Mouse (Mus musculus): ENCODE data around the gene Stat5b. TPM values are rescaled to one million over a fixed set of nuclear protein-coding genes. Genes with fewer than 3 reads are reported as not detected.

The Stat5b gene
- polyA plus RNA-seq, 1 experiment from 2014 or later: 24.9 TPM

- Histone ChIP-seq H3K4me2 (replicated peaks) (no peak overlapping the region), H3K36me3 (no peaks in the 10 kb centered on the region), H3K4me1 (peaks cover 13% of the 10 kb centered on the region), H3K27ac (replicated peaks) (no peak overlapping the region), H3K4me3 (replicated peaks) (no peak overlapping the region), H3K9ac (no peak overlapping the region), H3K27me3 (peaks cover 15% of the 10 kb centered on the region; the same call in 1 of the 2 replicates), H3K9me3 (replicated peaks) (no peaks in the 10 kb centered on the region)
- 83% methylated on average over 10 of the region's 10 CpGs for WGBS
- ATAC-seq (ENCODE audit: insufficient number of reproducible peaks, low FRiP score, low TSS enrichment, low read depth): no peak
Observed at GRCm38 (mm10) chr11:100863141-100863540, 12.6 kb upstream of the Stat5b start.

- H3K4me2 ChIP-seq (replicated peaks): no peak overlapping the region
- peaks cover 18% of the 10 kb centered on the region; the same call in 1 of the 2 replicates for H3K27me3 ChIP-seq
- WGBS: 27% methylated on average over 3 of the region's 3 CpGs
- H3K27ac ChIP-seq (replicated peaks): no peak overlapping the region
- ATAC-seq (ENCODE audit: insufficient number of reproducible peaks, low FRiP score, low TSS enrichment, low read depth): no peak
- no peak overlapping the region for H3K9ac ChIP-seq
- peaks cover 13% of the 10 kb centered on the region for H3K4me1 ChIP-seq
- H3K9me3 ChIP-seq (replicated peaks): no peaks in the 10 kb centered on the region
- H3K36me3 ChIP-seq: no peaks in the 10 kb centered on the region
- no peak overlapping the region for H3K4me3 ChIP-seq (replicated peaks)
Observed at GRCm38 (mm10) chr11:100861836-100862235, 11.3 kb upstream of the Stat5b start.

- Histone ChIP-seq H3K4me3 (replicated peaks) (peak overlapping the region; percentile 53; the same call in 1 of the 2 replicates), H3K27ac (replicated peaks) (no peak overlapping the region), H3K9ac (no peak overlapping the region), H3K4me2 (replicated peaks) (no peak overlapping the region), H3K4me1 (peaks cover 13% of the 10 kb centered on the region), H3K9me3 (replicated peaks) (no peaks in the 10 kb centered on the region), H3K27me3 (peaks cover 22% of the 10 kb centered on the region; the same call in 1 of the 2 replicates), H3K36me3 (no peaks in the 10 kb centered on the region)
- ATAC-seq (ENCODE audit: insufficient number of reproducible peaks, low FRiP score, low TSS enrichment, low read depth): no peak
- WGBS: 86% methylated on average over 7 of the region's 7 CpGs
Observed at GRCm38 (mm10) chr11:100861335-100861734, 10.8 kb upstream of the Stat5b start.

GRCm38 (mm10) chr11:100860198-100861048 lies 9.9 kb upstream of the Stat5b start:
- H3K4me3 ChIP-seq (replicated peaks): peak overlapping the region; percentile 53
- 0 out of 2 replicates have a peak overlapping the region, but pooled peaks have one; percentile 49 for H3K27ac ChIP-seq (replicated peaks)
- H3K4me1 ChIP-seq: peaks cover 13% of the 10 kb centered on the region
- H3K36me3 ChIP-seq: no peaks in the 10 kb centered on the region
- 2% methylated on average over 55 of the region's 55 CpGs for WGBS
- H3K4me2 ChIP-seq (replicated peaks): peak overlapping the region; percentile 75
- H3K9ac ChIP-seq: peak overlapping the region; percentile 37
- H3K9me3 ChIP-seq (replicated peaks): no peaks in the 10 kb centered on the region
- peaks cover 27% of the 10 kb centered on the region; the same call in 1 of the 2 replicates for H3K27me3 ChIP-seq
- ATAC-seq (ENCODE audit: insufficient number of reproducible peaks, low FRiP score, low TSS enrichment, low read depth): peak; percentile 85

- 0 out of 2 replicates have a peak, but pooled peaks have one; percentile 3 for ATAC-seq (ENCODE audit: insufficient number of reproducible peaks, low FRiP score, low TSS enrichment, low read depth)
- Histone ChIP-seq H3K4me1 (peaks cover 13% of the 10 kb centered on the region), H3K4me3 (replicated peaks) (peak overlapping the region; percentile 53), H3K27ac (replicated peaks) (0 out of 2 replicates have a peak overlapping the region, but pooled peaks have one; percentile 49), H3K9ac (peak overlapping the region; percentile 37; the same call in 1 of the 2 replicates), H3K9me3 (replicated peaks) (no peaks in the 10 kb centered on the region), H3K4me2 (replicated peaks) (peak overlapping the region; percentile 75), H3K27me3 (peaks cover 33% of the 10 kb centered on the region; the same call in 1 of the 2 replicates), H3K36me3 (no peaks in the 10 kb centered on the region)
- 42% methylated on average over 6 of the region's 6 CpGs for WGBS
Observed at GRCm38 (mm10) chr11:100859579-100860075, 9.1 kb upstream of the Stat5b start.

GRCm38 (mm10) chr11:100858935-100859578 lies 8.5 kb upstream of the Stat5b start, which contains the start of gene Stat5a:
TSS of gene Stat5a (plus strand) at chr11:100859351.
- peak within 1 kb of the TSS; percentile 37; the same call in 1 of the 2 replicates for H3K9ac ChIP-seq
- H3K9me3 ChIP-seq (replicated peaks): no peaks in the 10 kb centered on the region
- WGBS: 46% methylated on average over 9 of the region's 9 CpGs
- 0 out of 2 replicates have a peak, but pooled peaks have one; percentile 15 for ATAC-seq (ENCODE audit: insufficient number of reproducible peaks, low FRiP score, low TSS enrichment, low read depth)
- peak within 1 kb of the TSS; percentile 75 for H3K4me2 ChIP-seq (replicated peaks)
- H3K4me1 ChIP-seq: peaks cover 13% of the 10 kb centered on the region
- H3K27me3 ChIP-seq: peaks cover 30% of the 10 kb centered on the region; the same call in 1 of the 2 replicates
- no peaks in the 10 kb centered on the region for H3K36me3 ChIP-seq
- H3K4me3 ChIP-seq (replicated peaks): peak within 1 kb of the TSS; percentile 53
- 0 out of 2 replicates have a peak within 1 kb of the TSS, but pooled peaks have one; percentile 49 for H3K27ac ChIP-seq (replicated peaks)

- Histone ChIP-seq H3K4me2 (replicated peaks) (no peak overlapping the region), H3K4me3 (replicated peaks) (no peak overlapping the region), H3K36me3 (no peaks in the 10 kb centered on the region), H3K27ac (replicated peaks) (no peak overlapping the region), H3K4me1 (peaks cover 13% of the 10 kb centered on the region), H3K27me3 (peaks cover 34% of the 10 kb centered on the region; the same call in 1 of the 2 replicates), H3K9me3 (replicated peaks) (no peaks in the 10 kb centered on the region), H3K9ac (no peak overlapping the region)
- 65% methylated on average over 6 of the region's 6 CpGs for WGBS
- no peak for ATAC-seq (ENCODE audit: insufficient number of reproducible peaks, low FRiP score, low TSS enrichment, low read depth)
Observed at GRCm38 (mm10) chr11:100857960-100858359, 7.4 kb upstream of the Stat5b start.

- 88% methylated on average over 4 of the region's 4 CpGs for WGBS
- no peak overlapping the region for H3K27ac ChIP-seq (replicated peaks)
- H3K36me3 ChIP-seq: no peaks in the 10 kb centered on the region
- H3K27me3 ChIP-seq: peaks cover 34% of the 10 kb centered on the region; the same call in 1 of the 2 replicates
- peaks cover 16% of the 10 kb centered on the region for H3K4me1 ChIP-seq
- H3K4me2 ChIP-seq (replicated peaks): no peak overlapping the region
- H3K4me3 ChIP-seq (replicated peaks): no peak overlapping the region
- H3K9me3 ChIP-seq (replicated peaks): no peaks in the 10 kb centered on the region
- ATAC-seq (ENCODE audit: insufficient number of reproducible peaks, low FRiP score, low TSS enrichment, low read depth): no peak
- H3K9ac ChIP-seq: no peak overlapping the region
Observed at GRCm38 (mm10) chr11:100855178-100855577, 4.7 kb upstream of the Stat5b start.

- ATAC-seq (ENCODE audit: insufficient number of reproducible peaks, low FRiP score, low TSS enrichment, low read depth): no peak
- 47% methylated on average over 4 of the region's 4 CpGs for WGBS
- H3K9ac ChIP-seq: no peak overlapping the region
Observed at GRCm38 (mm10) chr11:100854268-100854667, 3.7 kb upstream of the Stat5b start.

GRCm38 (mm10) chr11:100853018-100853417 lies 2.5 kb upstream of the Stat5b start:
- H3K36me3 ChIP-seq: no peaks in the 10 kb centered on the region
- no peak overlapping the region for H3K27ac ChIP-seq (replicated peaks)
- no peak overlapping the region for H3K9ac ChIP-seq
- H3K4me3 ChIP-seq (replicated peaks): no peak overlapping the region
- 65% methylated on average over 5 of the region's 5 CpGs for WGBS
- H3K4me1 ChIP-seq: peaks cover 19% of the 10 kb centered on the region
- no peaks in the 10 kb centered on the region for H3K9me3 ChIP-seq (replicated peaks)
- H3K27me3 ChIP-seq: peaks cover 27% of the 10 kb centered on the region; the same call in 1 of the 2 replicates
- ATAC-seq (ENCODE audit: insufficient number of reproducible peaks, low FRiP score, low TSS enrichment, low read depth): no peak
- H3K4me2 ChIP-seq (replicated peaks): no peak overlapping the region

More at GRCm38 (mm10) chr11:100854268-100854667, 3.7 kb upstream of the Stat5b start:
- Histone ChIP-seq H3K4me3 (replicated peaks) (no peak overlapping the region), H3K4me1 (peaks cover 12% of the 10 kb centered on the region), H3K27me3 (peaks cover 31% of the 10 kb centered on the region; the same call in 1 of the 2 replicates), H3K27ac (replicated peaks) (no peak overlapping the region), H3K9me3 (replicated peaks) (no peaks in the 10 kb centered on the region), H3K4me2 (replicated peaks) (no peak overlapping the region), H3K36me3 (no peaks in the 10 kb centered on the region)

- H3K27ac ChIP-seq (replicated peaks): no peak overlapping the region
- WGBS: 90% methylated on average over 2 of the region's 2 CpGs
- no peak overlapping the region for H3K9ac ChIP-seq
- peaks cover 19% of the 10 kb centered on the region for H3K4me1 ChIP-seq
- H3K4me2 ChIP-seq (replicated peaks): no peak overlapping the region
- H3K36me3 ChIP-seq: no peaks in the 10 kb centered on the region
- no peak overlapping the region for H3K4me3 ChIP-seq (replicated peaks)
- no peaks in the 10 kb centered on the region for H3K9me3 ChIP-seq (replicated peaks)
- ATAC-seq (ENCODE audit: insufficient number of reproducible peaks, low FRiP score, low TSS enrichment, low read depth): no peak
- H3K27me3 ChIP-seq: peaks cover 26% of the 10 kb centered on the region; the same call in 1 of the 2 replicates
Observed at GRCm38 (mm10) chr11:100852088-100852487, 1.6 kb upstream of the Stat5b start.
